Mouse (Mus musculus): ENCODE data around the gene Grik1. TPM values are rescaled to one million over a fixed set of nuclear protein-coding genes. Genes with fewer than 3 reads are reported as not detected.

Grik1 gene
- polyA plus RNA-seq, 1 experiment: not detected

DNA sequence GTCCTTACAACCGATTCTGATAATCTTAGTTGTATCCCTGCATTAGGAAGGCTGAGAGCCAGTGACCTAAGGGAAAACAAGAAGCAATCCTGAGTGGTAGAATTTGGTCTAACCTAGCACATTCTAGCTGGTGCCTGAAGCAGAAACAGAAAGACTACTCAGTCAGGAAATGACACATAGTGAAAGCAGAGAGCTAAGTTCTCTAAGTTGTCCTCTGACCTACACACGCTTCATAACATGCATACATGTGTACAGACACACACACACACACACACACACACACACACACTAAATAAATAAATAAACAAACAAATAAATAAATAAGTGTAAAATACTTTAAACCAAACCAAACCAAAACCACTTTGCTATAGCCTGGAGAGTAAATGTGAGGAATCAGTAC is 358.7 kb downstream of the Grik1 start:
- H3K4me3 ChIP-seq (ENCODE audit: insufficient read depth, low read depth, low read length): no peak overlapping the region
- H3K4me1 ChIP-seq (ENCODE audit: control insufficient read depth, insufficient read depth, low read length): no peaks in the 10 kb centered on the region
- no peak for TF ChIP-seq POLR2A (IDR thresholded peaks at IDR 0.05; ENCODE audit: insufficient read depth, low read depth, low read length)
- TF ChIP-seq CTCF (IDR thresholded peaks at IDR 0.05; ENCODE audit: insufficient read depth, low read depth, low read length): no peak
- H3K27ac ChIP-seq (ENCODE audit: insufficient read depth, low read depth, low read length): no peak overlapping the region
- WGBS: 88% methylated on average over 2 of the region's 2 CpGs

DNA sequence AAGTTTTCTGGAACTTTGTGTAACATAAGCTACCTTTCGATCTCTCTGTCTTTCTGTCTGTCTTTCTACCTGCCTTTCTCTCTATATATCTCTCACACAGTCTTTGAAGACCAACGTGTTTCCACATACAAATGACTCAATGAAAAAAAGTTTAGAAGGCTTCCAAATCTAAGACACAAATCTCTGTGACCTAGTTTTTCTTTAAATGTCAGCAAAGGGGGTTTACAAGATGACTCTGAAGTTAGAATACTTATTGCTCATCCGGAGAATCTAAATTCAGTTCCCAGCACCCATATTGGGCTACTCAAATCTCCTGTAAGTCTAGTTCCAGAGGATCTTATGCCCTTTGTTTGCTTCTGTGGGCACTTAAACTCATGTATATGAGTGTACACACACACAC is 359.5 kb downstream of the Grik1 start:
- WGBS: 90% methylated on average over 3 of the region's 3 CpGs
- Histone ChIP-seq H3K27ac (ENCODE audit: insufficient read depth, low read depth, low read length) (no peak overlapping the region), H3K4me3 (ENCODE audit: insufficient read depth, low read depth, low read length) (no peak overlapping the region), H3K4me1 (ENCODE audit: control insufficient read depth, insufficient read depth, low read length) (no peaks in the 10 kb centered on the region)
- TF ChIP-seq CTCF (IDR thresholded peaks at IDR 0.05; ENCODE audit: insufficient read depth, low read depth, low read length): no peak
- no peak for TF ChIP-seq POLR2A (IDR thresholded peaks at IDR 0.05; ENCODE audit: insufficient read depth, low read depth, low read length)

GRCm38 (mm10) chr16:87928671-87929070 is 361.4 kb downstream of the Grik1 start:
- Histone ChIP-seq H3K27ac (ENCODE audit: insufficient read depth, low read depth, low read length) (no peak overlapping the region), H3K4me1 (ENCODE audit: control insufficient read depth, insufficient read depth, low read length) (no peaks in the 10 kb centered on the region), H3K4me3 (ENCODE audit: insufficient read depth, low read depth, low read length) (no peak overlapping the region)
- WGBS: 90% methylated on average over 1 of the region's 1 CpGs
- no peak for TF ChIP-seq POLR2A (IDR thresholded peaks at IDR 0.05; ENCODE audit: insufficient read depth, low read depth, low read length)
- no peak for TF ChIP-seq CTCF (IDR thresholded peaks at IDR 0.05; ENCODE audit: insufficient read depth, low read depth, low read length)

- WGBS: 82% methylated on average over 4 of the region's 4 CpGs
These were observed 372.2 kb downstream of the Grik1 start for GRCm38 (mm10) chr16:87917897-87918296.

DNA sequence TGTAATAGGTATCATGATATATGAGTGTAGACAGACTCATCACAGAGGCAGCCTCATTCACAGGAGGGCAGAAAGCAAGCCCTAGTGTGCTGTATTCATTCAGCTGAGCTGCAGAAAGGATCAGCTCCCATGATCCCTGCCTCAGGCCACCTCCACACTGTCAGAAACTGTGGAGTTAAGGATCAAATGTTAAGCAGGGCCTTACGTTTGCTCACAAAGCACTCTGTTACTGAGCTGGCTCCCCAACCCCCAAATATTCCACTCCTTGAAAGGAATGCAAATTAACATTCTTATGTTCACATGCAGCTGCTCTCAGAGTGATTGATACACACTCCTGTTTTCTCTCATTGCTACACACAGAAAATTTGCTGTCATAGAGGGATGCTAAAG is 372.9 kb downstream of the Grik1 start:
- no peak overlapping the region for H3K27ac ChIP-seq (ENCODE audit: insufficient read depth, low read depth, low read length)
- no peak overlapping the region for H3K4me3 ChIP-seq (ENCODE audit: insufficient read depth, low read depth, low read length)
- H3K4me1 ChIP-seq (ENCODE audit: control insufficient read depth, insufficient read depth, low read length): no peaks in the 10 kb centered on the region
- 46% methylated on average over 1 of the region's 1 CpGs for WGBS
- TF ChIP-seq POLR2A (IDR thresholded peaks at IDR 0.05; ENCODE audit: insufficient read depth, low read depth, low read length) (no peak), CTCF (IDR thresholded peaks at IDR 0.05; ENCODE audit: insufficient read depth, low read depth, low read length) (no peak)

More at GRCm38 (mm10) chr16:87917897-87918296, 372.2 kb downstream of the Grik1 start:
- Histone ChIP-seq H3K27ac (ENCODE audit: insufficient read depth, low read depth, low read length) (no peak overlapping the region), H3K4me3 (ENCODE audit: insufficient read depth, low read depth, low read length) (no peak overlapping the region), H3K4me1 (ENCODE audit: control insufficient read depth, insufficient read depth, low read length) (no peaks in the 10 kb centered on the region)
- TF ChIP-seq POLR2A (IDR thresholded peaks at IDR 0.05; ENCODE audit: insufficient read depth, low read depth, low read length) (no peak), CTCF (IDR thresholded peaks at IDR 0.05; ENCODE audit: insufficient read depth, low read depth, low read length) (no peak)

GRCm38 (mm10) chr16:87916209-87917156 is 373.6 kb downstream of the Grik1 start:
- Histone ChIP-seq H3K4me3 (ENCODE audit: insufficient read depth, low read depth, low read length) (no peak overlapping the region), H3K27ac (ENCODE audit: insufficient read depth, low read depth, low read length) (no peak overlapping the region), H3K4me1 (ENCODE audit: control insufficient read depth, insufficient read depth, low read length) (no peaks in the 10 kb centered on the region)
- no peak for TF ChIP-seq CTCF (IDR thresholded peaks at IDR 0.05; ENCODE audit: insufficient read depth, low read depth, low read length)
- no peak for TF ChIP-seq POLR2A (IDR thresholded peaks at IDR 0.05; ENCODE audit: insufficient read depth, low read depth, low read length)
- 69% methylated on average over 6 of the region's 6 CpGs for WGBS

DNA sequence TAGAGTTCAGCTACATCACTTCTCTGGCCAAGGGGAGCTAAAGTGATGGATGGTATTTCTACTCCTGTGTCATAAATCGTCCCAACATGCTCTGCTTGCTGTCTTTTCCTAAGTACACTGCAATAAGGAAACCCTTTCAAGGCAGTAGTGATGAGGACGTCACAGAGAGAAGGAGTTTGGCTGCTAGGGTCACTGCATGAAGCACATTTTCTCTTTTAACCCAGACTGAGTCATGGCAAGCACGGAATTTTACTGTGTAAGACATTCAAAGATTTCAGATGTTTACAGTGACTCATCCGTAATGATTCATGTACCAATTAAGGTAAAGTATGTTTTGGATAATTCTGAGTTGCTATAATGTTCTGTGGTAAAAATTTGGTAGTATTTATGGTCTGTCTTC is 374.9 kb downstream of the Grik1 start:
- H3K27ac ChIP-seq (ENCODE audit: insufficient read depth, low read depth, low read length): no peak overlapping the region
- TF ChIP-seq POLR2A (IDR thresholded peaks at IDR 0.05; ENCODE audit: insufficient read depth, low read depth, low read length) (no peak), CTCF (IDR thresholded peaks at IDR 0.05; ENCODE audit: insufficient read depth, low read depth, low read length) (no peak)
- no peaks in the 10 kb centered on the region for H3K4me1 ChIP-seq (ENCODE audit: control insufficient read depth, insufficient read depth, low read length)
- 69% methylated on average over 4 of the region's 4 CpGs for WGBS
- H3K4me3 ChIP-seq (ENCODE audit: insufficient read depth, low read depth, low read length): no peak overlapping the region

DNA sequence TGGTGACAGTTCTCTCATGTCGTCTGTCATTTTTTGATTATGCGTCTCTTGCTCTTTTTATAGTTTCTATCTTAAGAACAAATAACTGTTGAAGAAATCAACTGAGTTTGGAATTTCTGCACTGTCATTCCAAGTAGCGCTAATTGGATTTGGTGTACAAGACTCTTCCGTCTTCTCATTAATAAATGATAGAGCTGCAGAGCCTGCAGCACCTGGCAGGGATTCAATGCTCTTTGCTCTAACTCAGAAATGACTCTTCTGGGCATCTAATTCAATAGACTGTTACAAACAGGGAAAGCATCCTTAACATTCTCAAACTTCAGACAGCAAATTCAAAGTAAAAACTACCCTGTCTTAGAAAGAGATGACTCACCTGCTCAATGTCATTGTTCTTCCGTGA is 376.3 kb downstream of the Grik1 start:
- TF ChIP-seq POLR2A (IDR thresholded peaks at IDR 0.05; ENCODE audit: insufficient read depth, low read depth, low read length) (no peak), CTCF (IDR thresholded peaks at IDR 0.05; ENCODE audit: insufficient read depth, low read depth, low read length) (no peak)
- WGBS: 89% methylated on average over 5 of the region's 5 CpGs
- no peak overlapping the region for H3K4me3 ChIP-seq (ENCODE audit: insufficient read depth, low read depth, low read length)
- no peak overlapping the region for H3K27ac ChIP-seq (ENCODE audit: insufficient read depth, low read depth, low read length)
- H3K4me1 ChIP-seq (ENCODE audit: control insufficient read depth, insufficient read depth, low read length): no peaks in the 10 kb centered on the region

GRCm38 (mm10) chr16:87911201-87911600 is 378.9 kb downstream of the Grik1 start:
- H3K4me3 ChIP-seq (ENCODE audit: insufficient read depth, low read depth, low read length): no peak overlapping the region
- TF ChIP-seq CTCF (IDR thresholded peaks at IDR 0.05; ENCODE audit: insufficient read depth, low read depth, low read length) (no peak), POLR2A (IDR thresholded peaks at IDR 0.05; ENCODE audit: insufficient read depth, low read depth, low read length) (no peak)
- H3K27ac ChIP-seq (ENCODE audit: insufficient read depth, low read depth, low read length): no peak overlapping the region
- no peaks in the 10 kb centered on the region for H3K4me1 ChIP-seq (ENCODE audit: control insufficient read depth, insufficient read depth, low read length)
- WGBS: 64% methylated on average over 2 of the region's 2 CpGs
